Mouse (Mus musculus) ovary, postnatal 36 days (tissue): ENCODE data around the gene Car14.
"Not testable (repeated sequence)": the region's sequence is repeated elsewhere in the genome, so short reads cannot be mapped to it uniquely, and the experiment has no call there.

Source experiments
- DNase-seq: peaks from one replicate; pipeline ENCODE4 v3.0.0; 2022; ENCODE audit warnings: low spot score, mixed read lengths

Car14 gene

DNA sequence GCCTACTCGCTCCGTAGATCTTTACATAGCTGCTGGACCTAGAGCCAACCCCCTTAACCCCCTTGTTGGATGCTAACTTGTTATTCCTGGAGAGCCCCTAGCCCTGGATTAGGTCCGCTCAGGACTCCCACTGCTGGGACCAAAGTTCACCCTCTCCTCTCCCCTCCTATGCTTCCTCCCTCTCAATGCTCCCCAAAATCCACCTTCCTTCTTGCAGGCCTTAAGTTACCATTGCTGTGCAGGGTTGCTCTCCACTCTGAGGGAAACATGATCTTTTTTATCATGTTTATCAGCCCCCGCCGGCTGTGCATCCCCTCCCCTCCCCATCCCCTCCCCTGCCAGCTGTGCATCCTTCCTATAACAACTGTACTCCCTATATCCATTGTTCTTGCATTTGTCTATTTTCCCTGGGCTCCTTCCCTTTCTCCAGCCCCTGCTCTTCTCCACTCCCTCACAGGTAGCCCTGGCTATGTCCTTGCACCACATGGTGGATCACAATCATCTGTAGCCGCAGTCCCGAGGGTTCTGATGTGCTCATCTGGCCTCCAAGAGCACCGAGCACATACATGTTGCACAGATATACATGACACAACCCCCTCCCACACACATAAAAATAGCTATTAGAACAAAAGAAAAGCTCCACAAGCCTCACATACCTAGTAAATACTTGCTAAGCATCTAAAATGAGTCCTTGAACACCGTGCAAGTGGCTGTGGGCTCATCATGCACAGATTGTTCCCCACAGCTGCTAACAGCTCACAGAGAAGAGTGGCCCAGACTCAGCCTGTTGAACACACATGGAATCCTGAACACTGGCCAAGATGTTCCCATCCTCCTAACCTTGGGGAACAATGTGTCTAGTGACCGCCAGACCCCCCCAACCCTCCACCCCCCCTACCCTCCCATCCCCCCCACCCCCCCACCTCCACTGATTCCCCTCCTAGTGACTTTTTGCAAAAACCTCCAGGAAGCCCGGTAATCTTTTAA lies 12.1 kb downstream of the Car14 start:
- DNase-seq, result no peak

DNA sequence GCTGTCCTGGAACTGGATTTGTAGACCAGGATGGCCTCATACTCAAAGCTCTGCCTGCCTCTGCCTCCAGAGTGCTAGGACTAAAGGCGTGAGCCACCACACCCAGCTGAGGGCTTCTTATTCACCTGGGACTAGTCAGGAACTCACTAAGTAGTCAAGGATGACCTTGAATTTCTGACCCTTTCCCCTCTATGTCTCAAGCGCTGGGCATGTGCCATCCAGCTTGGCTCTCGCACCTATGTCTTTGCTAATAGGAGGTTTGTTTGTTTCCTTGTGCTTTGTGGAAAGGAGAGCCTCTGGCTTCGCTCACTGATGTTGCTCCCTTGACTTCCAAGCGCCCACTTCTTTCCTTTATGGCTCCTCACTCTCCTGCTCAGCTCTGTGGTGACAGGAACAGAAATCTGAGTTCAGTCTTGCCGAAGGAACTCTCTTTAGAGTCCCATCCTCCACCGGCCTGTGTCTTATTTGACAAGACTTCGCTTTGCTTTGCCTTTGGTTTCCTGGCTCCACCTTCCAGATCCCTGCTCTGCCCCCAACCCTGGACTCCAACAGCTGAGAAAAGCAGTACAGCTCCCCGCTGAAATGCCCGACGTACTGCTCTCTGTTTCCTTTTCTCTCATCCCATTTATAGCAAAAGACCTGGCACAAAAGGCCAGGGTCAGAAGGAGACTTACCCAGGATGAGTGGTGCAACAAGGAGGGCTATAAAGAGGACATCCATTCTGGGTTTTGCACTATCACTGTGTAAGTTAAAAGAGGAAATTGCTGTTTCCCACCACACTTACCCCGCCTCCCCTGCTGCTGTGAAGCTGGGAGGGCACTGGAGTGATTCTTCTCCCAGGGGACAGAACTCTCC lies 13.1 kb downstream of the Car14 start, which contains the start of gene BC028528:
BC028528 (minus strand) TSS at position 795 of the 855 bp plus-strand sequence.
- DNase-seq, result no peak

DNA sequence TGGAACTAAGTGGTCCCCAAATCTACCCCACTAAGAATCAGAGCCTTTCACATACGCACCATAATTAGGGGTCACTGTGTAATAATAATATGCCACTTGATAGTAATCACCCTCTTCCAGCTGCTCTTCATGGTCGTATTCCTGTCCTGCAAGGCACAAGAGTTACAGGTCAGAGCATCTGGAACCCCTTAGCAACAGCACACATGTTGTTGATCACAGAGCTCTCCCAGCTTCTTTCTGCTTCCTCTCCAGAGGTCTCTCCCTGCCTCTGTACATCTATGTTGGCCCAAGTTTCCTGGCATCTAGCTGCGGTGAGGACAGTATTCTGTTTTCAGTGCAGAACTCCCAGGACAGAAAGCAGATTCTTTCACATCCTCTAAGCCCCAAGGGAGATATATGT lies 14.8 kb downstream of the Car14 start:
- DNase-seq, result no peak

DNA sequence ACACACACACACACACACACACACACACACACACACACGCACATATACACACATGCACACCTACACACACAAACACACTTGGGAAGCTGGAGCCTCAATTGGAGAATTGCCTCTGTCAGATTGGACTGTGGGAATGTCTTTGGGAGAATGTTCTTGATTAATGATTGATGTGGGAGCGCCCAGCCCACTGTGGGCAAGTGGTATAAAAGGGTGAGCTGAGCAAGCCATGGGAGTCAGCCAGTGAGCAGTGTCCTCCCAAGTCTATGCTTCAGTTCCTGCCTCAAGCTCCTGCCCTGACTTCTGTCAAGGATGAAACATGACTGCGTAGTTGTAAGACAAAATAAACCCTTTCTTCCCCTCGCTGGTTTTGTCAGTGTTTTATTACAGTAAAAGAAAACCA lies 16.9 kb downstream of the Car14 start:
- DNase-seq, result no peak

DNA sequence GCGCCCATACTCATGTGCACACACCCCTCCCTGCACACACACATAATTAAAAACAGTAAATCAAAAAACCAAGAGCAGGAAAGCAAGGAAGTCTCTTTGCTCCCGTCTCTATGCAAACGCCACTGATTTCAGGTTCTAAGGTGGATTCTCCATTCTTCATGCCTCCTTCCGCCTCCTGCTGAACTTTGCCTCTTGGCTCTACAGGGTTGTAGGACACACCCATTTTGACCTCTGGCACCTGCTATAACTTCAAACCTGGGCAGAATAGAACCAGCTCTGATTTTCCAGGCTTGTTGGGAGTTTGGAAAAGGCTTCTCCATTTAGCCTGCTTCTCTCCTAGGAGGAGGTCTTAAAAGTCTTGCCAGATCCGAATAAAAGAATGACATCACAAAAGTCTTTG lies 20.1 kb downstream of the Car14 start:
- no peak for DNase-seq

DNA sequence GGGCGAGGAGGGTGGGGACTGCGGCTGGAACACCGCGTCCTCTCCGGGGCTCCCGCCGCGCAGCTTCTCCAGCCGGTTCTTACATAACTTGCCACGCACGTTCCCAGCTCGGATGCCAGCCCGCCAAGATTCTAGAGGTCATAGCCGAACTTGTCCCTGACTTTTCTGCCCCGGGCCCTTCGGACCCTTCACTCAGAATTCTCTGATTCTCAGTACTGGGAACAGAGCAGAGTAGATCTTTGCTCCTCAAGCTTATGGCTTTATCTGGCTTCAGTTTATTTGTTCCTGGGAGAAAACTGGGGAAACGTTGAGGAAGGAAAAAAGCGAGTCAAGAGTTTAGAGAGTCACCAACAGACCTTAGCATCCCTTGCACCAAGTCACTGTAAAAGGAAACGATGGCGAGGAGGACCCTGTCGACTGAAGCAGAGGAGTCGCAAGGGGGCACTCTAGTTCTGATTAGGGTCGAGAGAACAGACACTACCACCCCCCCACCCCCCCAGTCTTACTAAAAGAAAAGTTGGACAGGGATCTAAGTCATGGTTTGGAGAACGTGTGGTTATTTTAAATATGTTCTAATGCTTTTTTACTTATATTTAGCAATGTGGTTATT lies 21.6 kb downstream of the Car14 start:
- peak; percentile 65 for DNase-seq

DNA sequence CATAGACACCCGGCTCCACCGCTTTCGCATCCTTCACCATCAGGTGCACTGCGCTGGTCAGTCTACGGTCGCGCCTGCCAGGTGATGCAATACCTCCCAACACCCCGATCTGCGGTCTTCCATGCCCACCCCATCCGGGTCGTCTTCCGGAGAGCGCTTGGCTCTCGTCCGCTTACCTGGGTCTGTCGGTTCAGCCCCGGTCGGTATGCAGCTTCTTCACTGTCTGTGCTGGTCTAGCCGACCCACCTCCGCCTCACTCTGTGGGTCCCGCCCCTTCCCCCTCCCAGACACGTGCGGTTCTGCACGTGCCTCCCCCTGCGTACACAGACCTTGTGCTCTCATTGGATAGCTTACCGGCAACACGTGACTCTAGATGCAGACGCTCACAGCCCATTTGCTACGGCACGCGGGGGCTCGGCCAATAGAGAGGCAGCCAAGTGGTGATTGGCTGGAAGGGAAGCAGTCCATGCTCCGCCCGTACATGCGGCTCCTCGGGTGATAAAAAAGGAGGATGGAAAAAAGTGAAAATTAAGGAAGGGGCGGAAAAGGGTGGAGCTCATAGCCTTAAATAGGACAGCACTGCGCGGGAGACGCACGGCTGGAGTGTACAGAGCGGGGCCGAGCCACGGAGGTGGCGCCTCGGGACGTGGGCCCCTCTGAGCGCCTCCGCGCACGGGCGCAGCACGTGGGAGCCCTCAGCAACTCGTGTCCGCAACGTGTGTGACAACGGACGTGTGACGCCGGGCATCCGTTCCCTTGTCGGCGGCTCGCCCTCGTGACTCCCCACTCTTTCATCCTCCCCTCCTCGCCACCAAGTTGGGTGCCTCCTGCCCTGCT lies 22.3 kb downstream of the Car14 start, which contains the start of gene Ciart:
Ciart (minus strand) TSS at position 273 of the 837 bp plus-strand sequence.
- DNase-seq, result peak; percentile 90

DNA sequence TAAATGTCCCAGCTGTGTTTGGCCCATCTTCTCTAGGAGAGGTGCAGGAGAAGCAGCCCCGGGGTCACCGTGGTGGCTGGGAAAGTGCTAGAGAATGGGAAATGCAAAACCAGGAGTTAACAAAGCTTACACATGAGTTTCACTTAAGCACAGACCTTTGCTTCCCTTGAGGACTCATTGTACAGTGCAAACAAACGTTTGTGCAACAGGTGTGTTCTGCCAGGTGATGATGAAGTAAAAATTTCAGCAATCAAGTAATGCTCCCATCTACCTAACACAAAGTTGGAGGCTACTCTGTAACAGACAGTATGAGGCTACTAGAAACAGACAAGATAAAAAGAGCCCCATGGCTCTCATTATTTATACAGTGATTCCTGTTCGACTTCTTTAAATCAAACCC lies 25.4 kb downstream of the Car14 start:
- no peak for DNase-seq

DNA sequence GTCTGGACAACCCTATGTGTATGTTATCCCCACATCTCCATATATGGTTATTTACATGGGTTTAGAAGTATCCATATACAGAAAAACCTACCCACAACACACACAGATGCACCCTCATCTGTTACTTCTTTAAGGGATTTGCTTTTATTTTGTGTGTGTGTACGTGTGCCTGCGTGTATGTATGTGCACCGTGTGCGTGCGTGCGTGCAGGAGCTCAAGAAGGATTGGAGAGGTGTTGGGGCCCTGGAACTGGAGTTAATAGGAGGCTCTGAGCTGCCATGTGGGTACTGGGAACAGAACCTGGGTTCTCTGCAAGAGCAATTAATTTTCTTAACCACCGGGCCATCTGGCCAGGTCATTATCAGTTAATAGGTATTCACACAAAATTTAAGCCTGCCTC lies 32.4 kb downstream of the Car14 start:
- DNase-seq, result no peak

DNA sequence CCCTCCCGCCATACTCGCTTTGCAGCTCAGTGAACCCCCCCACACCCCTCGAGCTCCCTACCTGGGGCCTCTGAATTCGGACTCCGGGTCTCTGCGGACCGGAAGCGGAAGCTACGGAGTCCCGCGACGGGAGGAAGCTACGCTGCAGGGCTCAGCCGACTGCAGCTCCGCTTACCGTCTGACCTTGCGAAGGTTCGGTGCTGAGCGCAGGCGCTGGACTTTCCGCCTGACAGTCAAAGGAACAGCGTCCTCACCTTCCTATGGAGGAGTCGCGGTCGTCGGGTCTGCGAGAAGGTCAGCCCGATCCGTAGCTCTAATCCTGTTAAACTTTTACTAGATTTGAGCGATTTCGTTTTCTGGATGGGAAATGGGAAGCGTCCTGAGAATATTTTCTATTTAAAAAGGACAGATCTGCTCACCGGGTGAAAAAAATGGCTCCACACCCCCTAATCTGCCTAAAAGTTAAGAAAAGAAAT lies 33.1 kb downstream of the Car14 start, which contains the start of gene Mrps21:
Mrps21 (minus strand) TSS at position 128 of the 476 bp plus-strand sequence.
- peak; percentile 86 for DNase-seq

DNA sequence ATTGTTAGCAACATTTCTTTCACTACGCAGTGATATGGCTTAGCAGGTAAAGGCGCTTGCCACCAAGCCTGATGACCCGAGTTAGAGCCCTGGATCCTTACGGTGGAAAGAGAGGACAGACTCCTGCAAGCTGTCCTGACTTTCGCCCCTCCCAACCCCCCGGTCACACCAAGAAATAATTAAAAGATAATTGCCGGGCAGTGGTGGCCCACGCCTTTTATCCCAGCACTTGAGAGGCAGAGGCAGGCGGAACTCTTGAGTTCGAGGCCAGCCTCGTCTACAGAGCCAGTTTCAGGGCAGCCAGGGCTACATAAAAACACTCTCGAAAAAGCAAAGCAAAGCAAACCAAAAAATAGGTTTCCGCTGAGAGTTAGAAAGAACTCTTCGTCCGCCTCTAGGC lies 33.5 kb downstream of the Car14 start:
- DNase-seq, result no peak

DNA sequence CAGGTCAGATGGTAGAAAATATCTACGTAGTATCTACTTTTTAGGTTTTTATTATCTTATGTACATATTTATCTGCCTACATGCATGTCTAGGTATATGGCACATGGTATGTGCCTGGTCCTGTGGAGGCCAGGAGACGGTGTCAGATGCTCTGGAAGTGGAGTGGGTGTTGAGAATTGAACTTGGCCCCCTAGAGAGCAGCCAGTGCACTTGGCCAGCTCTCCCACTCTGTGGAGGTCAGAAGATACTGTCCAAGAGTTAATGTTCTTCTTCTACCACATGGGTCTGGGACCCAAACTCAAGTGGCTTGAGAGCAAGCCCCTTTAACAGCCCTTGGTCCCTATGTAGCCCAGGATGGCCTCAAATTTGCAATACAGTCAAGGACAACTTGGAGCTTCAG lies 37.1 kb downstream of the Car14 start:
- DNase-seq, result no peak

DNA sequence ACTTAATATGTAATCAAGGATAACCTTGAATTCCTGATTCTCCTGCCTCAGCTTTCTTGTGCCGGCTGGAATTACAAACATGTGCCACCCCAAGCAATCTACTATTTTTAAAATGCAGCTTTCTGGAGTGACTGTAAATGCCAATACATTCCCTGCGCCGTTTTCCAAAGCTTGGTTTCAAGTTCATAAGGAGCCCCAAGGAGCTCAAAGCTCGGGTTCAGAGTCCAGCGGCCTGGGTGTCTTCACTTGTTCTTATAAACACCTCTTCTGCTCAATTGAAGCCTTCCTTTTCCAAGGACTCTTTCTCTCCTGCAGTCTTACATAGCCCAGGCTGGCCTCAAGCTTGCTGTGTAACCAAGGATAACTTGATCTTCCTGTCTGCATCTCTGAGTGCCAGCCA lies 38.4 kb downstream of the Car14 start:
- DNase-seq, result no peak

DNA sequence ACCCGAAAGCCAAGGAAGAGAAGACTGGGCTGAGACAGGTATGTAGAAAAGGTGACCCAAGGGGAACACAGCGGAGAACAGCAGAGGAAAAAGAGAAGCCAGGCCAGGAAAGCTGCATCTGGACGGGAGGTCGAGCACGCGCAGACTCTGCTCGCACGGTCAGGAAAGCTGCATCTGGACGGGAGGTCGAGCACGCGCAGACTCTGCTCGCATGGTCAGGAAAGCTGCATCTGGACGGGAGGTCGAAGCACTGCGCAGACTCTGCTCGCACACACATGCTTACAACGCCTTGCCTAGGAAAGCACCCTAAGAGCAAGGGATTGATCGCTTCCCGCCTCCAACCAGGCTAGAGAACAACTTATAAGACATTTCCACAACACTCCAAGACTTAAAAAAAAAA lies 38.9 kb downstream of the Car14 start:
- DNase-seq, result no peak

DNA sequence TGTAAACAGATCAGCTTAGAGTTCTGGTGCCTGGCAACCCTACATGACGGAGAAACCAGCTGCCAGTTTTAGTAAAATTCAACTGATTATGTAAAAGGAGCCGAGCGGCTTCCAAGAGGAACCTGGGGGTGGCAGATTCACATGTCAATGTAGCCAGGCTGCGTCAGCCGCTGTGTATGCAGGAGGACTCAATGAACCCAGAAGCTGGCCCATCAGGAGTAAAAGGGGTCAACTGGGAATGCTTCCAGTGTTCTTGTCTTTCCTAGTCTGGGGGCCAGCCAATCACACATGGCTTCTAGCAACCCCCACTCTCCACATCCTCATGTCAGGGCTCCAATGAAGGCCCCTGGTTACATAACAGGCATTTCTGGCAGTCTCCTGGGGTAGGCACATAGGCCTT lies 39.4 kb downstream of the Car14 start:
- DNase-seq, result no peak

DNA sequence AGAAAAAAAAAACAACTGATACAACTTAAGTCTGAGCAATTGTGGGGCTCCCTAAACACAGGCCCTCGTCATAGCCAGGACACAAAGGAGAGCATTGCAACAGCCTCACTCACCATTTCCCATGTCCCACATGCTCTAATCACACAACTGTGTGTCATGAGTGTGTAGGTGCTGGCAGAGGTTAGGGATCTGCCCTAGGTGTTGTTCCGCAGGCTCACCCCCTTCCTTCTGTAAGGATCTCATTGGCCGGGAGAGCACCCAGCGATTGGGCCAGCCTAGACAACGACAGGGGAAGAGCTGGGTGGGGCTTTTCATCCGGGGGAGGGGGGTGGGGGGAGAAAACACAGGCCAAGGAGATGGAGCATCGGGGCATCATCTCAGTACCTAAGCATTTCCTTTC lies 40.9 kb downstream of the Car14 start:
- DNase-seq, result no peak

DNA sequence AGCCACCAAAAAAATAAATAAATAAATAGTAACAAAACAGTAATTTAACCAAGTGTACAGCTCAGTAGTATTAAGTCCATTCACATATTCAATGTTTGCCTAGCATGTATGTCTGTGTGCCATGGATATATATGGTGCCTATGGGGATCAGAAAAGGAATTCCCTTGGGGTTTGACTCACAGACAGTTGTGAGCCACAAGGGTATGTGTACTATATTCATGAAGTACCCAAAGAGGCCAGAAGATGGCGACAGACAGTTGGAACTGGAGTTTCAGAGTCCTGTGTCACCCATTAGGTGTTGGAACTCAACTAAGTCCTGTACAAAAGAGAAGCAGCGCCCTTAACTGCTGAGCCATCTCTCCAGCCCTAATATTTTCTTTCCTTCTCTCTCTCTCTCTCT lies 42.7 kb downstream of the Car14 start:
- no peak for DNase-seq

DNA sequence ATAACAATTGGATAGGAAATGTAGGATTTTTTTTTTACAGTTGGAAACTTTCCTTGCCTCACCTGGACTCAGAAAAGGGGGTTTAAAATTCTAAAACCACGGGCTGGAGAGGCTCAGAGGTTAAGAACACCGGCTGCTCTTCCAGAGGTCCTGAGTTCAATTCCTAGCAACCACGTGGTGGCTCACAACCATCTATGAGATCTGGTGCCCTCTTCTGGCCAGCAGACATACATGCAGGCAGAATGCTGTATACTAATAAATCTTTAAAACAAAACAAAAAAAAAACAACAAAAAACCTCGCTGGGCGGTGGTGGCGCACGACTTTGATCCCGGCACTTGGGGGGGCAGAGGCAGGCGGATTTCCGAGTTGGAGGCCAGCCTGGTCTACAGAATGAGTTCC lies 43.3 kb downstream of the Car14 start:
- no peak for DNase-seq

DNA sequence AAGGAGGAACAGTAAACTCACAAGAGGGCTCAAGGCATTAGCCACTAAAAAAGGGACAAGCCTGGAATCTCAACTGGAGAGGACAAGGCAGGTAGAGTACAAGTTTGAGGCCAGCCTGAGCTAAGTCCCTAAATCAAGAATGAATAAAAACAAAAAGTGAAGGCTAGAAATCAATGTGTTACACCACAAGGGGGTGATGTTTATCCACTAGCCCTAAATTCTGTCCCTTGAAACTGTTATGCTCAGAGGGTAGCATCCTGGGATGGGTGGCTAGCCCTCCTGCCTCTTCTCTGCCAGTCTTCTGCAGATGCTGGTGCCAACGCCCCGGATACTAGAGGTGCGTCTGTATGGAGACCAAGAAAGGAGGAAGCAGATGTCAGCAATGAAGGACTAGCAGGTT lies 44.2 kb downstream of the Car14 start:
- DNase-seq, result no peak

DNA sequence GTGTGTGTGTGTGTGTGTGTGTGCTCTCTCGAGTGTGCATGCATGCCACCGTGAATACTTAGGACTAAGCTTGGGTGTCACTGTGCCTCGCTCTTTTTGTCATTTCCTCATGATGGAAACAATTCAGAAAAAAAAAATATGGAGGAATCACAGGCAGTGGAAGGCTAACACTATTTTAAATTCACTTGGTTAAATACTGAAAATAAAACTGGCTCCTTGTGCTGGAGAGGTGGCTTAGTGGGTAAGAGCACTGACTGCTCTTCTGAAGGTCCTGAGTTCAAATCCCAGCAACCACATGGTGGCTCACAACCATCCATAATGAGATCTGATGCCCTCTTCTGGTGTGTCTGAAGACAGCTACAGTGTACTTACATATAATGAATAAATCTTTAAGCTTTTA lies 46.2 kb downstream of the Car14 start:
- not testable (repeated sequence) for DNase-seq

DNA sequence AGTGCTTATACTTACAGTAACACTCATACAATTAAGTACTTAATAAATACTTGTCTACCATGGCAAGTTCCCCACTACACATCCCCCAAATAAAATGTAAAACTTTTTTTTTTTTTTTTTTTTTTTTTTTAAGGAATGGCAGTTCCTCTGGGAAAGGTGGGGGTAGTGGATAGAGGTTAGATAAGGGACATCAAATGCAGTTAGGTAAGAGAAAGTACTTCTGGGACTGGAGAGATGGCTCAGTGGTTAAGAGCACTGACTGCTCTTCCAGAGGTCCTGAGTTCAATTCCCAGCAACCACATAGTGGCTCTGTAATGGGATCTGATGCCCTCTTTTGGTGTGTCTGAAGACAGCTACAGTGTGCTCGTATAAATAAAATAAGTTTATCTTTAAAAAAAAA lies 47.4 kb downstream of the Car14 start:
- DNase-seq, result not testable (repeated sequence)
